Mouse (Mus musculus) frontal cortex, postnatal 25 days (tissue): ENCODE measurements at regions not wholly inside any gene's neighbourhood (a gene's known extent, or its start where the extent isn't known, plus 50 kb on each side); places are given as distances from the start of the nearest gene placed in this dataset.

Experiments used
- DNase-seq, 2 experiments: peaks; one replicate each; pipeline ENCODE4 v3.0.0; 2022; ENCODE audit warnings: low spot score in 2 of 2

GRCm38 (mm10) chr5:62997464-62997863, 183.8 kb downstream of the Dthd1 start:
- no peak for DNase-seq

DNA sequence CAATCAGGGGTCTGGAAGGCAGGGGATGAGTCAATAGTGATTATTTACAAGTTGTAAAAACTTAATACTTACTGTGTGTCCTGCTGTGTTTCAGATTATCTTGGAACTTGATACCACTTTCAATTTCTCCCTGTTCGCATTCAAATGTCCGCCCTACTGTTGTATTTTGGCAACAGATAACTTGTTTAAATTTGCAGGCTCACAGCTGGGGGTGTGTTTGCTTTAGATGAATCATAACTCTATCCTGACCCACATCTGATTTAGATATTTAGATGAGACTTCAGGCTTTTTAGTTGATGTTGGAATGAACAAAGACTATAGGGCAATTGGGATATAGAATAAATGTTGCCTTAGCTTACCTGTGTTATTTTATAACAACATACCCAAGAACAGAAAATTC, 220.8 kb downstream of the Dthd1 start:
- DNase-seq: no peak

DNA sequence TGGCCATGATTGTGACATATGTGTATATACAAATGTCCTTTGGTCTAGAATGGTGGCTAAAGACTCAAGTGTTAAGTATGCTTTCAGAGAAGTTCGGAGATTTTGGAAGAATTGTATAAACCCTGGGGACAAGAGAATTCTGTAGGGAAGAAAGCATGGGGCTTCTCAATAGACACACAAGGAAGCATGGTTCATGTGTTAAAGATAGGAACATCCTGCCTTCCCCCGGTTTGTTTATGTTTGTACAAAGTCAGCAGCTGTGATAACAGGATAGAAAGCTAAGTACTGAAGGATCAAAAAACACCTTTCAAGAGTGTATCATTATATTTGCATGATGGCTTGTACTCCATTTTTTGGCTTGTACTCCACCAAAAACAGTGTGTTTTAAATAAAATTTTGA, 232.1 kb downstream of the Dthd1 start:
- no peak for DNase-seq

GRCm38 (mm10) chr5:63063301-63063700, 249.7 kb downstream of the Dthd1 start:
- no peak for DNase-seq

DNA sequence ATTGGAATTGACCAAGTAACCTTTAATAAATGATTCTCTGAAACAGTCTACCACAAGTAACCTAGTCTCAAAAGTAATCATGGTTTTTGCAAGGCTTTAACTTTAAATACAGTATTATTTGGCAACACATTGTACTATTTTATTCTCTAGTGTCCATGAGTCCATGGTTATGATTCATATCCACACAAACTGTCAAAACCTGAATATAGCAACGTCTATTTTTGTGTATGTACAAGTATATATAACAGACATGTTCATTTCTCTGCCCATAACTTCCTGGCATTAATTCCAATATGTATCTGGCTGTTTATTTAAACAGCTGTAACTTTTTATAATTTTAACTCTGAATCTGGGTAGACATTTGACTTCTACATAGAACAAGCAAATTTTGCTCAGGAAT, 253.2 kb downstream of the Dthd1 start:
- no peak for DNase-seq

DNA sequence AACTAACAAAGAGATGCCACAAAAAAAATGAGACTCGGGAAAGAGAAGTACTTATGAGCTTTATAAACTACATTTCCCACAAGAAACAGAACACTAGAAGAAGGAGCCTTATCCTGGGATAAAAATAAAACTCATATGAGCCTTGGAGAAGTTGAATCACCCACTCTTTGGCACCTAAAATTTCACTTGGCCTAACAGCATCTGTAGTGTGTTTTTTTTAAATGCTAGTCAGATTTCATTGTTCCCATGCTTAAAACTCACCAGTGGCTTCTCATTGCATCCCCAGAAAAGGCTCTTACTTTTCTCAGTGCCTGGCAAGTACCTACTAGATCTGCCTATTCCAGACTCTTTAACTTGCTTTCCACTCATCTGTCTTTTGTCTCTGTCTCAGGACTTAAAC, 284.5 kb downstream of the Dthd1 start:
- DNase-seq: no peak

- no peak for DNase-seq
Observed at GRCm38 (mm10) chr5:63132552-63132951, 318.9 kb downstream of the Dthd1 start.

DNA sequence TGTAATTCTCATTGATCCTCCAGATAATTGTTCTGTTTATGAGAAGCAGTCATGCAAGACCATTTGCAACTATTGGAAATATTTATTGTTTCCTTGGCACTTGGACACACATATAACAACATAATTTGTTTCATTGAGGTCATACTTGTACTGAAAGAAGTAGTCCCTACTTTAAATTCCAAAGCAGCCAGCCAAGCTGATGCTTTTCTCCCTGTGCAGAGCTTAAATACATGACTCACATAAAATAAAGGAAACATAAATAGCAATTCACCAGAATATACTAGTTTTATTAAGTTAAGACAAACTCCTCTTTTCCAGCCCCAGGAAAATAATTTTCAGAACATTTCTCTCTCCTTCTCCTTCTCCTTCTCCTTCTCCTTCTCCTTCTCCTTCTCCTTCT, 324.3 kb downstream of the Dthd1 start:
- no peak for DNase-seq

GRCm38 (mm10) chr5:63169687-63170086, 356.1 kb downstream of the Dthd1 start:
- peak; percentile 3 to 7 for DNase-seq

DNA sequence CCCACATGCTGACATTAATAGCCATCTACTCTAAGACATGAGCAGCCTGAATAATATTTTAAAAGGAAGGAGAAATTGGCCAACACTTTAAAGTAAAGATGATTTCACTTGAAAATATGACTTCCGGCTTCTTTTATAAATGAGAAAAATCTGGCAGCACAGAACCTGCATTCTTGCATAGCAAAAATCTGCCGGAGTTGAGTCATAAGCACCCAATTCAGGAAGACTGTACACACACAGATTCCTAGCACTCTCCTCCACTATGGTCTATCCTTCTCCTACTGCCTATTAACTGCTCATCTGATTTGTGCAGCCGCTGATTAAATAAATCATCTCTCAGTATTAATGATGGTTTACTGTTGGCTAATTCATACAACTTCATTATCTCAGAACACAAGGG, 356.9 kb downstream of the Dthd1 start:
- DNase-seq: no peak

DNA sequence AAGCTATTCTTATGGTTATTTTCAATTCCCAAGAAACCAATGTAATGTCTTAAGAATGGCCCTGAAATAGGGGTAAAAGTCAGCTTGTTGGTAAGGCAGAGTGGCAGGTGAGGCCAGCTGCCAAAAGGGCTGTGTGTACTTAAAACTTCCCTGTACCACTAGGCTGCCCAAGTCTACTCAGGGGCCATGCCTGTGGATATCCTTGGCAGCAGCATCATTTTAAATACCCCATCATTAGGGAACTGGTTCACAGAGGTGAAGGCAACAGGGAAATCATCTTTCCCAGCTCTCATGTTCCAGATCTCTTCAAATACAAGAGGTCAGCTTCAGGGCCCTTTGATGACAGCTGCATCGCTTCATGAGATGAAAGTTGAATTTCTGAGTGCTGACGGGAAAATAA, 399.8 kb downstream of the Dthd1 start:
- no peak for DNase-seq

GRCm38 (mm10) chr5:63219467-63219866, 405.8 kb downstream of the Dthd1 start:
- no peak for DNase-seq

GRCm38 (mm10) chr5:63262568-63262967, 386.3 kb upstream of the Nwd2 start:
- DNase-seq: no peak
